Mouse (Mus musculus) B cell, adult 2 months (primary cell): ENCODE results near the gene Slc6a9.
A peak's percentile ranks its signal among the peaks of the same experiment; 100 is the strongest.

Source experiments
- DNase-seq, 2 experiments: peaks; one replicate each; pipeline ENCODE4 v3.0.0; 2022

The Slc6a9 gene

DNA sequence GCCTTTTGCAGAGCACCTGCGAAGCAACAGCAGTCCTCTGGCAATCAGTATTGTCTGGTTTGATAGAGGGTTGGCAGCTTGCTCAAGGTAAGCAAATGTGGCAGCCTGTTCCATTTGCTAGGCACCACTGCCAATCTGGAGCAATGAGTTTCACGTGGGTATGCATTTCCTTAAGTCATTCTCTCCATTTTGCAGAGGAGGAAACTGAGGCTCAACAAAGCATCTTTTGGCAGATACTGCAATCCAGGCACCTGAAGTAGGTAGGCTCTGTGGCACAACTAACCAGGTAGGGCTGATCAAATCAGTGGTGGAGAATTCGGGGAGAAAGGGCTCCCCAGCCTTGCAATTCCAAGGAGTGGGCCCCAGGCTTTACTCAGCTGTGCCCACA is at the start of gene Slc6a9:
TSS of gene Slc6a9 (plus strand) at position 50 of the 388 bp plus-strand sequence.
- DNase-seq, result no peak

DNA sequence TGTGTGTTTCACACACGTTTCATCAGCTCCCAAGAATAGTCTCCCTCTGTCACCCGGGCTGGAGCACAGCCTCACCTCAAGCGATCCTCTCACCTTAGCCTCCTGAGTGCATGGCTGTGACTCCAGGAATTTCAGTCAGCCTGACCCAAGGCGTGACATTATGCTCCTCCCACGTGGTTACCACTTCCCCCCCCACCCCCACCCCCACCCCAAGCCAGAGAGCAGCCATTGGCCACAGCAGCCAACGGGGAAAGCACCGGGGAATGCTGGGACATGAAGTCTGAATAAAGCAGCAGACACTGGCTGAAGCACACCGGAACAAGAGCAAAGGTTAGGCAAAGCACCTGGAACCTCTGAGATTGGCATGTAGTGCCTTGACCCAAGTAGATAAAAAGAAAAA is 47.3 kb upstream of the Slc6a9 start:
- no peak for DNase-seq

DNA sequence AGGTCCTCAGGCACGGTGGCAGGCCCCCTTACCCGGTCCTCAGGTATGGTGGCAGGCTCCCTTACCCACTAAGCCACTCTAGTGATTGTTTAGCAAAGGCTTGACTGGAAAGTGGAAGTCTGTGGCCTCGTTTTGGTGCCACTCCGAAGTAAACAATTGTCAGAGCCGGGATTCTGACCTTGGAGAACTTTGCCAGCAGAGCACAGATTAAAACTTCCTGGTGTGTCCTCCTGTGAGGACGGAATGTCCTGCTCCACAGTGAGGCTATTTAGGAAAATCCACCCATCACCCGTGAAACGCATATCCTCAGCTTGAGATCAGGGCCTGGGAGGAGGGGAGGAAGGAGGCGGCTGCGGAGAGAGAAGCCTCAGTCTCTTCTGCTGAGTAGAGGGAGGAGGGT is 46.0 kb upstream of the Slc6a9 start:
- no peak for DNase-seq

DNA sequence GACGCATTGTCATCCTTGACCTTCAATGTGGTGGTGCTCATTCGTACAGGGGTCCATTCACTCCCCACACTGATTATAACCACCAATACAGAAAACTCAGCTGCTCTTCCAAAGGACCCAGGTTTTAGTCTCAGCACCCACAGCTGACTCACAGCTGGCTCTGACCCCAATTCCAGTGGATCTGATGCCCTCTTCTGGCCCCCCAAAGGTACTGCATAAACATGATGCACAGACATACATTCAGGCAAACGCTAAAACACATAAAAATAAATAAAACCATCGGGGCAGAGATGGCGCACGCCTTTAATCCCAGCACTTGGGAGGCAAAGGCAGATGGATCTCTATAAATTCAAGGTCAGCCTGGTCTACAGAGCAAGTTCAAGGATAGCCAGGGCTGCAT is 34.4 kb upstream of the Slc6a9 start:
- no peak for DNase-seq

DNA sequence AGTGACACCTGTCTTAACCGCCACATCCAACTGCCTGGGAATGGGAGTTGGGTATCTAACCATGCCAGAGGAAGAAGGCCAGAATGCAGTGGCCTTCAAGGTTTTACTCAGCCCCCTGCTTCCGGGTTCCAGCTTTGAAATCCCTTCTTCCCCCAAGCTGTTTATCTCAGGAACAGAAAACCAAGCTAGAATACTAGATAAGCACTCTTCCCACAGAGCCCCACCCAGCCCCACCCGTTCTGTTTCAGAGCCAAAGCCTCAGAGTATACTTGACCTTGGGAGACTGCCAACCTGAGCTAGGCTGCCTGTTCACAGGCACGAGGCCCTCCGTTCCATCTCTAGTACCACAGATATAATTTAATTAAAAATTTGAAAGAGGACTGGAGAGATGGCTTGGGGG is 27.3 kb upstream of the Slc6a9 start:
- no peak for DNase-seq

DNA sequence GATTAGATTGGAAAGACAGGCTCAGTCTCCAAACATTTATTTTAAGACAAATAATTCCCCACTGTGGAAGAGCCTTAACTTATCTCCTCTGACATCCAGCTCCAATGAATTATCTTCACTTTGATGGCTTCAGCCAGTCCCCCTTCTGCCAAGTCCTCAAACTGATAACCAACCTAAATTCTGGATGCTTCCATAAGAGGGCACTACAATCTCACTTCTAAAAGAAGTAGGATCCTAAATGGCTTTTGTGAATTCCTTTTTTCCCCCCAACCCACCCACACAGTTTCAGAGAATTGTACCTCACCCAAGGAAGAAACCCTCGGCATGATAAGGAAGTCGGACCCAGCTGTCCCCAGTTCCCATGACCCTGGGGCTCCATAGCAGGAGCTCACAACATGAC is 23.4 kb upstream of the Slc6a9 start:
- DNase-seq, result no peak

DNA sequence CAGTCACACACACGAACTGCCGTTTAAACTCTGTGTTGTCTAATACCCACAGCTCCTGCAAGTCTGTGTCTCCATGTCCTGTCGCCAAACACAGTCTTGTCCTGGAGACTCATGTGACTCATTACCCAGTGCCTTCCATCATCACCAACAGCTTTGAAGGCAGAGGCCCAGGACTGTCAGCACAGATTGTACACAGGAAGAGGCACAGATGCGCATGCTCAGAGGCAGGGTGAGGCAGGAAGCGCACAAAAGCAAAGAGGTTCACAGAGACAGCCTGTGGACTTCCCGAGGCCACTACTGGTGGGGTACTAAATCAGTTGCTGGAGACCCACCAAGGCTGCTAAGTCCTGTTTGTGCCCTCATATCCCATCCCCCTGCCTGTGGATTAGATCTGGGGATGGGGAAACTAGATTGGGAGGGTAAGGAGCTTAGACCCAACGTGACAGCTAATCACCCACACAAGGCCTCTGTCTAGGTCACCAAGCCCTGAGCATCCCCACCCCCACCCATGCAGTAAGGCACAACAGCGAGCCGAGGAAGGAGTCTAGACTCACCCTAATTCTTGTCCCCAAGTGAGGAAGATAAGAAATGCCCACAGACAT is 20.6 kb upstream of the Slc6a9 start:
- DNase-seq, result no peak

DNA sequence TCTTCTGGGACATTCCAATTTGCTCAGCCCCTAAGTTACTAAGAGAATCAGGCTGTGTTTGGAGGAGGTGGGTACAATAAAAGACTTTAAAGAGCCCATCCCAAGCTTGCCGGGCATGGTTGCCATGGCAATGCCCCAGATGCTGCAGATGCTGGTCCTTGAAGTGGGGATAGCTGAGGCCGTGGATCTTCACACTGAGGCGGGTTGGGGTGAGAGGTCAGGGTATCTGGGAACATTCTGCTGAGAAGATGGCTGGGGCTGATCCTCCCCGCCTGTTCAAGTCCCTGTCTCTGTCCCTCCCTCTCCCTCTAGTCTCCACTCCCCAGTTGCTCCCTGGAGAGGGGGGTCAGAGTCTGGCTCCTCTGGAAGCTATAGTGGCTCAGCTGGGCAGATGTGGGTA is 20.0 kb upstream of the Slc6a9 start:
- no peak for DNase-seq

DNA sequence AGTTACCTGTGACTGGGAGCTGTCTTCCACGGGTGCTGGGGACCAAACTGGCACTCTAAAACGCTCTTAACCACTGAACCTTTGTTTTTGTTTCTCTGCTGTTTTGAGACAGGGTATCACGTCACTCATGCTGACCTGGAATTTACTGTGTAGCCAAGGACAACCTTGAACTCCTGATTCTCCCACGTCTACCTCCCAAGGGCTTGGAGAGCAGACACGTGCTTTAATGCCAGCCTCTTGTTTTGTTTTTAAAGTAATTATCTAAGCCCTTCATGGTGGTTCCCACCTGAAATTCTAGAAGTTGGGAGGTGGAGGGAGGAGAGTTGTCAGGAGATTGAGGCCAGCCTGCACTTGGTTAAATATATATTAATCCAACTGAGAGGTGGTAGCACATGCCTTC is 17.5 kb upstream of the Slc6a9 start:
- DNase-seq, result no peak

DNA sequence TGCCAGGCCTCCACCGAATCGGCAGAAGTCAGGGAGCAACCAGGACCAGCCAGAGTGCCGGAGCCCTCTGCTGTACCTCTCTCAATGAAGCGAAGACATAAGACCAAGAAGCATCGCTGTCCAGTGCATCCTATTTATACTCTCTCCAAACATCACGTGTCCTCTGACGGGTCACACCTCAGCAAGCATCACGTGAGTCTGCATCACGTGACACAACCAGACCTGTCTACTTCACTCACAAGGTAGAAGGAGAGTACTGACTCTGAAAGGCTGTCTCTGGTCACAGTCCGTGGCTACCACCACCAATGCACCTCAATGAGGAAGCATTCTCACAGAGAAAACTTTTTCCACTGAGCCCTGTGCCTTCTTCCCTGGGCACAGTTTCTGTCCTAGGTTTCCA is 16.3 kb upstream of the Slc6a9 start:
- no peak for DNase-seq

DNA sequence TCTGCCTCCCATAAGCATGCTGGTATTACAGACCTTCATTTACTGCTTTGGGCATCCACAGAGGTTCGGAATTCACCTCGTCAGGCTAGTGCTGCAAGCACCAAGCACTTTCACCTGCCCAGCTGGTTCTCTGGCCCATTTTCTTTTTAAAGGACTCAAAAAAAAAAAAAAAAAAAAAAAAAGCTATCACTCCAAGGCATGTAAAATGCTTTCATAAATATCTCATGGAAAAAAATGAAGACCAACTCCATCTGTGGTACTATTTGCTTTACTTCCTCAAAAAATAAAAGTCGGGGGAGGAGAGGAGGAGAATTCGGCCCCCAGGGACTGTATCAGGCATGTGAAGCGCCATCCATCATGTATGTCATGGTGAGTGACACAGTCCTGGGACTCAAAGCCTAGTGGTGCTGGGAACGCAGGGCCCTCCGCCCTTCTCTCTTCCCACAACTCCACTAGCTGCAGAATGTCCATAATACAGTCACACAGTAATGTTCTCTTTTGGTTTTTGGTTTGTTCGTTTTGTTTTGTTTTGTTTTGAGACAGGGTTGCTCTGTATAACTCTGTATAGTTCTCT is 5.6 kb upstream of the Slc6a9 start:
- no peak for DNase-seq

DNA sequence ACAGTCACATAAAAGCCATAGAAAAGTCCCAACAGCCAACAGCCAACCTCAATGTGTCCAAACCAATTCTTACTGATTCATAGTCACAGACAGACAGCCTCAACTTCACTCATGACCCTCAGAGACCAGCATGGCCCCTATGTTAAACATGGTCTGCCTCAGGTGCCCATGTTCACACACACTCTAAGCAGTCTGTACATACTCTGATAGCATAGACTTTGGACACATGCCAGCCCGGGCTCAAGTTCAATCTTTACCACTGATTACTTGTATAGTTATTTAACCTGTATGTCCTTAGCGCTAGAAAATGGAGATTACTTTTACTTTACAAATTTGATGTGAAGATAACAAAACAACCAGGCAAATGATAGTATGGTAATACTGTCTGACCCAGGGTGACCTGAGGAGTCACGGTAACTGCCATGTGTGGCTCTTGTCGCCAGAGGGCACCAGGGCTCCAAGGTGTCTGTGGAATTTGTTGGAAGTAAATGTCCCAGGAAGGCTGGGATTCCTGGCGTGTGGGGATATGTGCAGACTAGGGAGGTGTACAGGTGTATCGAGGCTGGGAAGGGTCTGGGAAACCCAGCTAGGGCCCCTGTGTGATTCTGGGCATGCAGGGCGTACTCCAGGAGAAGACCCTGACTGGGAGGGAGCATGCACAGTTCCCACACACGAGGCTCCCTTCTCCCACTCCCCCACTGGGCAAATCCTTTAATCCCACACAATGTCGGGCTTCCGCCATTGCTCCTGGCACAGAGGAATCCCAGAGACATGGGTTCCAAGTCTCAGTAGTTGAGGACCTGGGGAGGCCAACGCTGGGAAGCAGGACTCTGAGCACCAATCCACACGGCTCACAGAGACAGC is 4.8 kb upstream of the Slc6a9 start:
- DNase-seq, result peak; percentile 31 to 41

DNA sequence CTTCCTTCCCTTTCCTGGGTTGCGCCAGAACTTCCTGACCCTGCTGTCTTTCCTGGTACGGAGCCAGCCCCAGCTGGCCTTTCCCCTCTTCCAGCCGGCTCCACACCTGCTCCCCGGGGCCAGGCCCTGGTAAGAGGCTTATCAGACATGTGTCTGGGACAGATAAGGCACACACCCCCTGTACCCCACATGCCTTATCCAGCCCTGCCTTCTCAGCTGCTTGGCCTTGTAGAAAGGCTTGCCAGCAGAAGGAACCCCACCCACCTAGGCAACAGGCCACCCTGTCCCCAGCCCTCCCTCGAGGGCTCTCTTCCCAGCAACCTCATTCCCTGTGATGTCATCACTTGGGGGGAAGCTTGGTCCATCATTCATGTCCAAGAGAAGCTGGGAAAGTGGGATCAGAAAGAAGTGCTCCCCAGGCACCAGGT is 4.2 kb upstream of the Slc6a9 start:
- no peak for DNase-seq

DNA sequence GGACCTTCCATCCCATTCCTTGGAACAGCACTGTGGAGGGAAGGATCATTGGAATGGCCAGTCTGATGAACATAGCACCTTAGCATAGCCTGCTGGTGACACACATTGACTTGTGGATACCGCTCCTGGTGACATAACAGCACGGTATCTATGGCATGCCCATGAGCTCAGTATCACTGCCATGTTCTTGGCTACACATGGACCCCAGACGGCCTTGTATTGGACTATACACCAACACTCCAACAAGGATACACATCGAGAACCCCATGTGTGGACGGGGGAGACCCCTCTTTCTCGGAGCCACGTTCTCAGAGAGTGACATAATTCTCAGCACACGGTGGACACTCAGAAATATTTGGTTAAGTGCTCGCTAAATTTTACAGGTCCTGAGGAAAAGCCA is 3.5 kb upstream of the Slc6a9 start:
- DNase-seq, result no peak

DNA sequence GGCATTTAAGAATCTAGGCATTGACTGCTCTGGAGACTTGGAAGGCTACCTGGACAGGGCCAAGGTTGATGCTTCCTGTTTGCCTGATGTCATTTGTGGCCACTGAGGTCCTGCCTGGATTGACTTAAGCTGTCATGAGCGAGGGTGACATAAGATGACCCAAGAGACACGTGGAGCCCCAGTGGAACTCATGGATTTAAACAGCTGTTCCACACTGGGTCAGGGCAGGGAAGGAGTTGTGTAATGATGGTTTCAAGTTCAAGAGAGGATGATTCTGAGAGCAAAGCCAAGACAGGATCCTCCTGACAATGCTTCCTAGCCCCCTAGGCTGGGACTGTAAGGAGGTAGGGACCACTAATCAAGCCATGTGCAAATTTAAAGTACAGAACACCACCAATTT is 2.8 kb upstream of the Slc6a9 start:
- no peak for DNase-seq

DNA sequence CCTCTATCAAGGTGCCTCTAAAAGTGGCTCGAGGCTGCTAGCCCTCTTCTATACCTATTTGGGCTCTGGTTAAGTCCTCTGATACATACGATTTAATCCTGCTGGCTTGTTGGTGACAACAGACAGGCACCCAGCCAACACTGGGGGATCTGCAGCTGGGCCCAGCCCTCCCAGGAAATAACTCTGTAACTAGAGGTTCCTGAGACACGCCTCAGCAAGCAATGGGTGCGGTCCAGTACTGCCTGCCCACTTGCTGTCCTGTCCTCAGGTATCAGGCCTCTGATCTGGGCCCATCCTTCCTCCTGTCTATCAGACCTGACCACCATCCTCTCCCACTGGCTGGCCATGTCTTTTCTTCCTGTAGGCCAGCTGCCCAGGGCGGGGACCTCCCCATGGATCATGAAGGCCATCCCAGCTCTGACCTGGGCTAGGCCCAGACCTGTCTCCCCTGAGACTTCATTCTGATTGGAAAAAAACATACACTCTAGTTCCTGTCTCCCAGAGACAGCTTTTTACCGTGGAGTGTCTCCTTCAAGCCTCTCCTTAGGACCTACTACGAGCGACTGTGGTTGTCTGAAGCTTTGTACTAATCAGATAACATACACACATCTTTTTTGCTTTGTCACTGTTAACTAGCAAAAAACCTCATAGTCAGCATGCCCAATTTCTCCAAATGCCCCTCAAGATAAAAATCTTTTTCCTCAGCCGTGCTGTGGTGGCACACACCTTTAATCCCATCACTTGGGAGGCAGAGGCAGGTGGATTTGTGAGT is 2.2 kb upstream of the Slc6a9 start:
- no peak for DNase-seq

DNA sequence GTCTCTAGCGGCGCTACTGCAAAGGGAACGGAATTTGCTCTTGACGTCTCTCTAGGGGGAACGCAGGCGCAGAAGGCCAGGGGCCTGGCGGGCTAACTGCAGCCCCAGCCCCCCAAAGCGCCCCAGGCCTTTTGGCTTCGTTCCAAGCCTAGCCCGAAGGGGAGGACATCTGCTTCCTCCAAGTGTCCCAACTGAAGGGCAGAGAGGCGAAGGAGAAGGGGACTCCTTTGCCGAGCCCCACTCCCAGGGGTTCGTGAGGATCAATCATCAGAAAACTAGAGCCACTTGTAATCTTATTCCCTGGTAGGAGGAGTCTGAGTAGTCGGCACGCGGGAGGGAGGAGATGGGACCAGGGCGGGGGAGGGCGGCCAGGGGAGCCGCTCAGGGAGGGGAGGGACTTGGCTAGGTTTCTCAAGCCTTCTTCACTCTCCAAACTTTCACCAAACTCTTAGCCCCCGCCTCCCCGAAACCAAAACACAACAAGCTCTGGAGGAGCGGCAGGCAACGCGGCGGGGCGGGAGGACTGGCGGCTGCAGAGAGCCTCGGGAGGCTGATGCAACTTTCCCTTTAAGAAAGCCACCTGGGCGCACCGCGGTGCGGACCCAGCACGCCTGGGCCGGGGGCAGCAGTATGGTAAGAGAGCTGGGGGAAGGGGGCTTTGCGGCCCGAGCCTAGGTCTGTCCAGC is 682 bp downstream of the Slc6a9 start:
- peak; percentile 34 to 38 for DNase-seq

DNA sequence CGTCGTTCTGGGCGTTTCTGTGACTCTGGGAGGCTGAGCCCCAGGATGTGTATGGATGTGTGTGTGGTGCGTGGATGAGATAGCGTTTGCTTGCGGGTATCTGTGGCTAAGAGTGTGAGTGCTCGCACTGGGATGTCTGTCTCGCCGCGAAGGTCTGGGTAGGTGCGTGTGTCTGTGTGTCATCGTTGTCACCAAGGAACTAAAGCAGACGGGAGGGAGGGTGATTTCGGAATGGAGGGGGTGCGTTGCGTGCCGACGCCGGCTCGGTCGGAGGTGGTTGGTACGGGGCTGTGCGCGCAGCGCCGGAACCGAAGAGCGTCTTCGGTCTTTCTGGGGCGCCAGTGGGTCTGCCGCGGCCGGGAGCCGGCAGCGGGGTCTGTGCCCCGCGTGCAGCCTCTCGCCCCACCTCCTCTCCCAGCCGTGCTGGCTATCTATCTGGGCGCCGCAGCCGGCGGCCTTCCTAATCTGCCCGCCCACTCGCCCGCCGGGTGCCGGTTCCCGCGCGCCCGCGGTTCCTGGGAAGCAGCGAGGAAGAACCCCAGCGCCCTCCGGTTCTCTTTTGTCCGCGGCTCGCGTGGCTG is 1.3 kb downstream of the Slc6a9 start:
- peak; percentile 30 to 44 for DNase-seq

DNA sequence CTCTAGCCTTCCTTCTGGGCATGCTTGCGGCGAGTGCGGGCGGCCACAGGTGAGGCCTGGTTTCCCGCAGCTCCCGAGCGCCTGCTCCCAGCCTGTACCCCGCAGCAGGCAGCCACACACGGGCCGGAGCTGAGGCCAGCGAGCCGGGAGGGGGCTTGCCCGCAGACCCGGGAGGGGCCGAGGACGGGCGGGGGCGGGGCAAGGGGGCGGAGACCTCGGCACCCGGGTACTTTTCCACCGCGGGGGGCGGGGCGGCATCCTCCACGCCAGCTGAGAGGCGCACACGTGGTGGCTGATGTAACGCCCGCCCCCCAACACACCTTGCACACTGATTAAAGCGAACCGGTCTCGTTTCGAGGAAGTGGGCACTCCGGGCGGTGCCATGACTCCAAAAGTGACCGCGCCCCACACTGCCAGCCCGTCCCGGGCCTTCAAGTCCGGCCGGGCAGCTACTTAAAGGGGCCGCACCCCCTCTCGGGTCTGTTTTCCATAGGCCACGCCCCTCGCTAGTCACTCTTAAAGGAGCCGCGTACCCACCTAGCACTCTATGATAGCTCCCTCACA is 2.0 kb downstream of the Slc6a9 start:
- peak; percentile 86 to 88 for DNase-seq

DNA sequence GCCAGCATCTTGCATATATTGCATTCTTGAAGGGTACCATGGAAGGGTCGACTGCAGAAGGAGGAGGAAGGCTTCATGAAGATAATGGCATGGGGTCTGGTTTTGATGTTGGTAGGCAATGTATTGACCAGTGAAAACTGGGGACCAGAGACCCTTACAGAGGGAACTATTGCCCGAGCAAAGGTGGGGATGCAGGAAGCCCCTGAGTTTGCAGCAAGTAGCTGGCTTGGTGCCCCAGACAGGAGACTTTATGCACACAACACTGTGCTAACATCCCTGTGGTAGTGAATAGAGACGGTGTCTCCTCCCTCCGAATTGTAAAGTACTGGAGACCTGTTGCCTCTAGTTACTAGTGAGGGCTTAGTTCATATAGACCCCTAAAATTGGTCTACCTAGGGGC is 3.0 kb downstream of the Slc6a9 start:
- no peak for DNase-seq

DNA sequence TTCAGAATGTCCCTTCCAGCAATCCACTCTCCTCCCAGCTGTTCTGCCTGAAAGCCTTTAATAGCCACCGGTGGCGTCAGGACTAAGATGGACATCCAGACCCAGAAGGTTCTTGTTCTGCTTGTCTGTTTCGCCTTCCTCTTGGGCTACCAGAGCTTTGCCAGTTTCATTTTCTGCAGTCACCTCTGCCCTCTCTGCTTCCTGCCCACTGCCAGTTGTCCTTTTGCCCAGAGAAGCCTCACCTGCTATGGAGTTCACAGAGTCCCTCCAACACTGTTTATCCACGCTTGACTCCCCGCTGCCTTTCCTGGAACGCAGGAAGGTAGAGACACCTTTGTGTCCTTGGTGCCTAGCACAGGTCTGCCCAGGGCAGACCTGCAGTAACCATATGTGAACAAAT is 5.1 kb downstream of the Slc6a9 start:
- no peak for DNase-seq

DNA sequence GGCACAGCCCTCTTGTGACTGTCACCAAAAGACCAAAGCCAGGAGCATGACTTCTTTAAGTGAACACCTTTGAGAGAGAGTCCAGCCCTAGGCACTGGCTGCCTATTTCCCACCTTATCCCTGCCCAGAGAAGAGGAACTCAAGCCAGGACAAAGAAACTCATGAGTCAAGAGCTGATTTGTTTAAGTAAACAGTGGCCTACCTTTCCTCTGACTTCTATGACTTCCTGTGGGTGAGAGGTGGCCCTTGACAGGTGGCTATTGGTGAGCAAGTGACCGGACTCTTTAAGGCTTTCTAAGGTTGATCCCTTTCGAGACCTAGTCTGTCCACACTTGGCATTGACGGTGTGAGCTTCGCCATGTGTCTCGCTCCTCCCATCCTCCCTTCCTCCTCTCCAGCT is 6.5 kb downstream of the Slc6a9 start:
- DNase-seq, result no peak
